Mouse (Mus musculus): ENCODE data around the gene Ppp4r4.
"Not testable (repeated sequence)": the region's sequence is repeated elsewhere in the genome, so short reads cannot be mapped to it uniquely, and the experiment has no call there.

Ppp4r4 gene

GRCm38 (mm10) chr12:103532649-103533395, 739 bp downstream of the Ppp4r4 start:
- peak; percentile 50 to 70 for DNase-seq (ENCODE audit: inconsistent age in 2 of 2, low spot score in 1 of 2)

- no peak for DNase-seq (ENCODE audit: inconsistent age in 2 of 2, low spot score in 1 of 2)
Measured at GRCm38 (mm10) chr12:103540429-103540828, 8.3 kb downstream of the Ppp4r4 start.

DNA sequence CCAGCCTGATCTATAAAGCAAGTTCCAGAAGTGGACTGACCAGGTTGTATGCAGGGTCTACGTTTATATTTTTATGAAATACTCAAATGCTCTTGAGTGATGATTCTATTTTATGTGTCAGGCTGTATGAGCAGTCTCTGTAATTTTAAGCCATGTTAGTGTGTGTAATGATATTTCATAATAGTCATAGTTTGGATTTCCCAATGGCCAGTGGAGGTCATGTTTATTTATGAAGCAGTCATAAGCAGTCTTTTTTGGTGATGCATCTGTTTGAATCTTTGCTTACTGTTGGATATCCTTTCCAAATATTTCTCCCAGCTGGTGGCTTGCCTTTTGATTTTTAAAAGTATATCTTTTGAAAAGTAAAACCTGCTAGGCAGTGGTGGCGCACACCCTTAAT, 11.3 kb downstream of the Ppp4r4 start:
- peak in 1 of 2 experiments; percentile 41 for DNase-seq (ENCODE audit: inconsistent age in 2 of 2, low spot score in 1 of 2)

DNA sequence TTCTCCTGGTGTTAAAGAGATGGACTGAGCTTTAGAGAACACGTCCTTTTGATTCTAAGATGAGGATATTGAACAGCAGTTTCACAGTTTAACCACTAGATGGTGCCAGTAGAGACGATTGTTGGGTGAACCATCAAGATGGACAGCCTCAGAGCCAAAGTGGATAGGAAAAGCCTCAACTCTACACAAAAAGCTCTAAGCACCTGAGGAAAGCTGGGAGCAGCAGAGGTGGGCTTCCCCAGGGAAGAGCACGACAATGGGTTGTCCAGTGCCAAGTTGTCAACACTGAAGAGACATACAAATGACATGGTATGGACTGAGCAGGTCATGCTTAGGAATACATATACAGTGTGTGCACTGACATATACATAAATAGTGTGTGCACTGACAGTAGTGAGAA, 12.1 kb downstream of the Ppp4r4 start:
- DNase-seq (ENCODE audit: inconsistent age in 2 of 2, low spot score in 1 of 2): peak; percentile 18 to 80

DNA sequence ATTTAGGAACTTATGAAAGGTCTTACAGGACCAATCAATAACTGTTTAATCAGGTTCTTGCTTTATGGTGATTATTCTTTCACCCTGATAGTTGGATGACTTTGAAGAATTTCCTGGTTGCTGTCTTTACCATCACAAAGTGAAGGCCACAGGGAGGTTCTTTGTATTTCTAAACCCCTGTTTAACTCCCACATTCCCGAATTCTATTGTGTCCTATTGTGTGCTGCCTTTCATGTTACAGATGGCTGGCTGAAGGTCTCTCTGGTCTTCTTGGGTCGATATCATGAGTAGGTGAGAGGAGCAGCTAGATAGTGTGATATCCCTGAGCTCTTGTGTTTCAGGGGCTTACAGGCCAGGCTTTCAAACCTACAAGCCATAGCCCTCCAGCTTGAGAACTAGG, 15.4 kb downstream of the Ppp4r4 start:
- DNase-seq (ENCODE audit: inconsistent age in 2 of 2, low spot score in 1 of 2): no peak

DNA sequence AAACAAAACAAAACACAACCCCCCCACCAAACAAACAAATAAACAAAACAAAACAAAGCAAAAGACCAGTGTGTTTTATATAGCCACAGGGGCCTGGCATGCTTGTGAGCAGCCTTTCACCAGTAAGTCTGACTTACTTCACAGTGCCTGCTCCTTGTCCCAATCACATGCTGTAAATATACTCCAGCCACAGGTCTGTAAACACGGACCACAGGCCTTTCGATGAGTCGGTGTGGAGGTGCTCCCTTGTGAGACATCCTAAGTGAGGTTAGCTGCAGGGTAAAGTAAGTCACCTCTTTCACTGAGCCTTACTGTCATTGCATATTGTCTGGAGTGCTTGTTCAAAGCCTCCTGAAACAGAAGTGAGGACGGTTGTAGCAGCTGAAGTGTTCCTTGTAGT, 16.4 kb downstream of the Ppp4r4 start:
- no peak for DNase-seq (ENCODE audit: inconsistent age in 2 of 2, low spot score in 1 of 2)

- DNase-seq (ENCODE audit: inconsistent age in 2 of 2, low spot score in 1 of 2): no peak
Measured at GRCm38 (mm10) chr12:103550047-103550446, 18.0 kb downstream of the Ppp4r4 start.

DNA sequence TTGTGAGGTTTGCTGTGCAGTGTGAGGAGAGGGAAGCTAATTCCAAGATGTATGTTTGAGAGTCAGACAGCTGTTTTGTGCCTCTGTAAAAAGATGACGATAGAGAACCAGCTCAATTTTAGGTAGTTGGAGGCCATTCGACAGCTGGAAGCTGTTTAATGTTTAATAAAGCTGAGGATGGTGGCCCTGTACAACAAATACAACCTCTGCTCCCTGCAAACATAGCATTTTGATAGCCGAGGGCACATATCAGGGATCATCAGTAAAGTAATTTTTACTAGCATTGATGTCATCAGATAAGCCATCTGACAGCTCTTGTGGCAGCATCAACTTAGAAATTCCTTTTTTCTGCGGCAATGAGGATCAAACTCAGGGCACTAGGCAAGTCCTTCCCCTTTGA, 19.3 kb downstream of the Ppp4r4 start:
- DNase-seq (ENCODE audit: inconsistent age in 2 of 2, low spot score in 1 of 2): no peak

DNA sequence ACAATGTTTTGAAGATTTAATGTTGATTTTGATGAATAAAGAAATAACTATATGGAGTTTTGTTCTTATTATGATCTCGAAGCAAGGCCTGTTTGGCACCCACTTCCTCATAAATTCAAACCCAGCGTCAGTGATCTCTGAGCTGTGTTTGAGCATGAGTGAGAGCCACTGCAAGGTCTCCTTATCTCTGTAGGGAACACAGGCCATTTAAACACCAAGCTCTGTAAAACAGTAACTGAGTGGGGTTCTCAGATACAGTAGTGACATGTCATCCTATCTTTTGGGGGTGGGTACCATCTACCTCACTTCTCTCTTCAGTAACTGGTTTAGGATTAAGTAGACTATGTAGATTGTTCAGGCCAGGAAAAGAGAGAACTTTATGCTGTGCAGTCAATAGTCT, 20.4 kb downstream of the Ppp4r4 start:
- no peak for DNase-seq (ENCODE audit: inconsistent age in 2 of 2, low spot score in 1 of 2)

DNA sequence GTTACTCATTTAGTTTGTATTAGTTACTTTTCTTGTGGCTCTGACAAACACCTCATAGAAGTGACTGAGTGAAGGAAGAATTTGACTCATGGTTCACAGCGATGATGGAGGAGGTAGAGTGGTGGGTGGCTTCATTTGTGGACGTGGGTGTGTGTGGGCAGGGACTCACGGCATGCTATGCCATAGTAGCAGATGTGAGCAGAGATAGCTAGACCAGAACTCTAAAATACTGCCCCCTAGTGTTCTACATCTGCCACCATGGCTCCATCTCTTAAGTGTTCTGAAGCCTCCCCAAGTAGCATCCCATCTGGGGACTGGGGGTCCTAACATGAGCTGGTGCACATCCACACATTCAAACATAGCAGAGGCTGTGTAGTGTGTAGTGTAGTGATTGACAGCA, 21.4 kb downstream of the Ppp4r4 start:
- no peak for DNase-seq (ENCODE audit: inconsistent age in 2 of 2, low spot score in 1 of 2)

GRCm38 (mm10) chr12:103556856-103557255, 24.8 kb downstream of the Ppp4r4 start:
- DNase-seq (ENCODE audit: inconsistent age in 2 of 2, low spot score in 1 of 2): no peak

DNA sequence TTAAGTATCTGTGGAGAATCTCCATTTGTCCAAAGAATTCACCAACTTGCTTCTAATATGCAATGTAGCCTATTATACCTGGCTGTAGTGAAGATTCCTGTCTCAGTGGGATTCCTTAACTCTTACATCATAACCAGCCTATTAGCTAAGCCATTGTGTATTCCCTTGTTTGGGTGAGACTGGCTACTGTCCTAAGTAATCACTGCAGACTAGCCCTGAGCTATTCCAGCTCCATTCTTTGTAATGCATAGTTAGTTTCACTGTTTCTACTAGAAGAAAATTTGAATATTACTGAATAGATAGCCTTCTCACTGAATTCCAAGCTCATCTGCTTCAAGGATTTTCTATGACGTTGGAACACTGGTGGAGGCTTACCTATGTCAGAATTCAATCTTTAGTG, 32.6 kb downstream of the Ppp4r4 start:
- DNase-seq (ENCODE audit: inconsistent age in 2 of 2, low spot score in 1 of 2): no peak

GRCm38 (mm10) chr12:103565151-103565550, 33.1 kb downstream of the Ppp4r4 start:
- peak; percentile 67 to 75 for DNase-seq (ENCODE audit: inconsistent age in 2 of 2, low spot score in 1 of 2)

DNA sequence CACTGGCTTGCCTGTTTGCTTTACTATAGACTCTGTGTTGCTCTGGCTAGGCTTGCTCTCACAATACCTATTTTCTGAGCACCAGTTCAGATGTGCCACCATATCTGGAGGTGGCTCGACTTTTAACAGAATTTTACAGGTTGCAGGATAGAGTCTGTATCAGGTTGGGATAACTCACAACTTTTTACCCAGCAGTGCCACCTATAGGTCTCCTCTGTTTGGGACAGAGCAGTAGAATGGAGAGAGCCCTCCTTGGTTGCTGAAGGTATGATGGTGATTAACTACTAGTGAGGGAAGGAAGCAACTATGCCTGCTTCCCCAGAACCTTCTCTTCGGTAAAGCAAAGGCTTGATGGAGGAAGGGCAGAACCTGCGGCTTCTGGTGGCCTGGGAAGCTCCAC, 35.0 kb downstream of the Ppp4r4 start:
- DNase-seq (ENCODE audit: inconsistent age in 2 of 2, low spot score in 1 of 2): peak; percentile 29 to 70

DNA sequence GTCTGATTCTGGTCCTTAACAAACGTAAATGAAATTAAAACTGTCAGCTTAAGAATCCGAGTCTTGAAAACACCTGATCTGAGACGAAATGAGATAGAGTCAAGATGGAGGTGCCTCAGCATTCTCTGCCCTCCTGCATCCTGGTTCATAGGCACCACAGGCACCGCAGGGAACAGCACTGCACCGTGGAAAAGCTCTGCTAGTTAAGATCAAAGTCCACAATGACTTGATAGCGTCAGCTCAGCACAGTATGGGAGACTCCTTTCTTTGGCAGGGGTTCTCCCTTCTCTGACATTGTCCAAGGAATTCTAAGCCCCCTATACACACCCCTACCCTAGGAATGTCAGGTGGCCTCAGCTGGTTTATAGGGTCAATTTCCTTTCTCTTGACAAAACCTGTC, 37.6 kb downstream of the Ppp4r4 start:
- no peak for DNase-seq (ENCODE audit: inconsistent age in 2 of 2, low spot score in 1 of 2)

DNA sequence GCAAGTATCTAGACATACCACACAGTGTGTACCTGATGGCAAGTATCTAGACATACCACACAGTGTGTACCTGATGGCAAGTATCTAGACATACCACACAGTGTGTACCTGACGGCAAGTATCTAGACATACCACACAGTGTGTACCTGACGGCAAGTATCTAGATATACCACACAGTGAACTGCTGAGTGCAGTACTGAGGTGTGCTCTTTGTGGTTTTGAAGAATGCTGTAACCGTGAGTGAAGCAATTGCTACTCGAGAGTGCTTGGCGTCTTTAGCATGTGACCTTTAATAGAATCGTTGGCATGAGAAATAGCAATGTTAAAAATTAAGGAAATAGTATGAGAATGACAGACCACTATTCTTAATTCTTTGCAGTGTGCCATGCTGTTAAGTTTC, 46.1 kb downstream of the Ppp4r4 start:
- not testable (repeated sequence) for DNase-seq (ENCODE audit: inconsistent age in 2 of 2, low spot score in 1 of 2)

- no peak for DNase-seq (ENCODE audit: inconsistent age in 2 of 2, low spot score in 1 of 2)
Measured at GRCm38 (mm10) chr12:103583771-103584170, 51.7 kb downstream of the Ppp4r4 start.

DNA sequence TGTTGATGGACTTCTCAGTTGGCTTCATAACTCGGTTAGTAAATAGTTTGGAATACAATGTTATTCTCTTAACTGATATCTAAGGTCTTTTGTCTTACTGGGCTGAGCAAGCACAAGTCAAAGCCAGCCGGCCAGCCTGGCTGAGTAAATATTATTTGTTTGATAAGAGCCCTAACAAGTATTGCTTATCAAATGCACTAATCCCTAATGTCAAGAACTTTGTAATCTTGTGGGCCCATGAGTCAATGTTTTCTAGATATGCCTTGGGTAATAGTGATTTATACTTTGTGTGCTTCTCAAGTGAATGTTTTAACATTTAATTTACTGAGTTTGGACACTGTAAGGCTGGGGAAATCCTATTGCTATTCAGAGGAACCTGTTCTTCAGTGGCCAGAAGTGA, 66.3 kb downstream of the Ppp4r4 start:
- peak in 1 of 2 experiments; percentile 52 for DNase-seq (ENCODE audit: inconsistent age in 2 of 2, low spot score in 1 of 2)

GRCm38 (mm10) chr12:103600364-103600763, 68.3 kb downstream of the Ppp4r4 start:
- DNase-seq (ENCODE audit: inconsistent age in 2 of 2, low spot score in 1 of 2): no peak

- no peak for DNase-seq (ENCODE audit: inconsistent age in 2 of 2, low spot score in 1 of 2)
Measured at GRCm38 (mm10) chr12:103601839-103602238, 69.8 kb downstream of the Ppp4r4 start.

- DNase-seq (ENCODE audit: inconsistent age in 2 of 2, low spot score in 1 of 2): no peak
Measured at GRCm38 (mm10) chr12:103615141-103615540, 83.1 kb downstream of the Ppp4r4 start.

GRCm38 (mm10) chr12:103615734-103616133, 83.7 kb downstream of the Ppp4r4 start:
- DNase-seq (ENCODE audit: inconsistent age in 2 of 2, low spot score in 1 of 2): no peak

GRCm38 (mm10) chr12:103616860-103617261, 84.8 kb downstream of the Ppp4r4 start:
- DNase-seq (ENCODE audit: inconsistent age in 2 of 2, low spot score in 1 of 2): no peak
